ENCODE assay signal across 27 mouse cellular contexts in genomic region chr16:56690715-56691114, GRCm38 (mm10). TPM values are rescaled to one million over a fixed set of nuclear protein-coding genes. Genes with fewer than 3 reads are reported as not detected.
A peak's percentile ranks its signal among the peaks of the same experiment; 100 is the strongest.
DNase-seq lines count a peak whose midpoint lies in the region; ATAC-seq and TF ChIP-seq lines count a peak whose summit lies in the region.
"Had no signal": no experiment of that assay in that cellular context is flagged by ENCODE, and none has a peak within 500 bp of the region (broad histone marks: within the 10 kb centered on the region; RNA-seq: fewer than 3 reads in every experiment).

No protein-coding gene starts in this region.

- DNase-seq in adrenal gland, postnatal 14 days, result peak; percentile 15
- DNase-seq in adrenal gland, adult 18-20 months (ENCODE audit: low spot score in 2 of 2), result no peak
- peak; percentile 7 to 12 for DNase-seq in cerebellum, adult 18-20 months
- DNase-seq in cerebellum, postnatal 4 days (ENCODE audit: low spot score in 2 of 2), result no peak
- peak; percentile 34 for DNase-seq in brain, embryonic 14.5 days (ENCODE audit: low read depth)
- DNase-seq in testis, postnatal 14 days (ENCODE audit: low spot score), result no peak
- DNase-seq: adrenal gland, adult 8-10 months; B cell, adult 2 months; gastrocnemius, postnatal 25 days; heart, adult 18-20 months; heart, postnatal 36 days; kidney, adult 18-20 months; kidney, adult 9 months had no signal

- H3K9me3 ChIP-seq in forebrain, embryonic 15.5 days, result no peaks in the 10 kb centered on the region
- H3K9me3 ChIP-seq in forebrain, embryonic 13.5 days (replicated peaks), result no peaks in the 10 kb centered on the region
- H3K9me3 ChIP-seq: forebrain, embryonic 10.5 days; G1E; heart, embryonic 12.5 days; heart, embryonic 15.5 days; hindbrain, embryonic 10.5 days had no signal

- TF ChIP-seq POLR2A in brain, embryonic 14.5 days (IDR thresholded peaks at IDR 0.05; ENCODE audit: borderline replicate concordance, extremely low read depth, insufficient read depth, insufficient read length, poor library complexity, severe bottlenecking), result no peak

- H3K4me1 ChIP-seq in forebrain, embryonic 15.5 days, result no peaks in the 10 kb centered on the region
- H3K4me1 ChIP-seq in forebrain, embryonic 13.5 days, result no peaks in the 10 kb centered on the region
- H3K4me1 ChIP-seq: forebrain, embryonic 10.5 days; heart, embryonic 12.5 days; heart, embryonic 15.5 days; hindbrain, embryonic 10.5 days had no signal

- ATAC-seq in forebrain, embryonic 15.5 days (replicated peaks), result peak; percentile 29; the same call in 1 of the 2 replicates
- ATAC-seq in forebrain, embryonic 13.5 days, result no peak
- ATAC-seq: forebrain, embryonic 14.5 days; hindbrain, postnatal 0 days; inflammation-experienced regulatory T-cells, adult 6 months; intestine, embryonic 16.5 days; Patski had no signal

- no peaks in the 10 kb centered on the region for H3K27me3 ChIP-seq in forebrain, embryonic 15.5 days
- H3K27me3 ChIP-seq in forebrain, embryonic 13.5 days, result no peaks in the 10 kb centered on the region
- H3K27me3 ChIP-seq: CH12.LX; heart, embryonic 12.5 days; heart, embryonic 15.5 days; Patski had no signal

- H3K4me2 ChIP-seq in forebrain, embryonic 15.5 days (replicated peaks), result no peak overlapping the region
- no peak overlapping the region for H3K4me2 ChIP-seq in forebrain, embryonic 13.5 days
- H3K4me2 ChIP-seq: heart, embryonic 12.5 days; heart, embryonic 15.5 days; hindbrain, embryonic 14.5 days had no signal

- no peak for TF ChIP-seq CTCF in brain, embryonic 14.5 days (IDR thresholded peaks at IDR 0.05; ENCODE audit: borderline replicate concordance, extremely low read depth, insufficient read depth, insufficient read length)

- 84% methylated on average over 7 of the region's 7 CpGs for WGBS in forebrain, embryonic 15.5 days
- WGBS in forebrain, embryonic 13.5 days, result 85% methylated on average over 7 of the region's 7 CpGs

- no peak overlapping the region for H3K27ac ChIP-seq in forebrain, embryonic 15.5 days (replicated peaks)
- H3K27ac ChIP-seq in forebrain, embryonic 13.5 days, result no peak overlapping the region
- H3K27ac ChIP-seq: forebrain, embryonic 10.5 days; heart, embryonic 15.5 days; hindbrain, embryonic 10.5 days; hindbrain, embryonic 14.5 days; hindbrain, postnatal 0 days had no signal

- H3K9ac ChIP-seq in forebrain, embryonic 15.5 days (replicated peaks), result no peak overlapping the region
- H3K9ac ChIP-seq in forebrain, embryonic 13.5 days, result no peak overlapping the region
- H3K9ac ChIP-seq: heart, embryonic 12.5 days; heart, embryonic 15.5 days; hindbrain, embryonic 14.5 days had no signal

- H3K36me3 ChIP-seq in forebrain, embryonic 15.5 days, result peaks cover 50% of the 10 kb centered on the region
- H3K36me3 ChIP-seq in forebrain, embryonic 13.5 days (ENCODE audit: poor library complexity, severe bottlenecking), result peaks cover 50% of the 10 kb centered on the region

- no peak overlapping the region for H3K4me3 ChIP-seq in forebrain, embryonic 15.5 days
- no peak overlapping the region for H3K4me3 ChIP-seq in forebrain, embryonic 13.5 days
- H3K4me3 ChIP-seq: forebrain, embryonic 10.5 days; heart, embryonic 12.5 days; heart, embryonic 15.5 days; hindbrain, embryonic 10.5 days had no signal

RNA-seq across cellular contexts. Expression of gene Tfg, which starts 26.5 kb away (rescaled TPM):
- total RNA-seq in adrenal gland, postnatal 14 days (2021), result 67.6 and 73.2 TPM in 2 replicates
- 10 to 100 TPM; 57.8 to 59.5 TPM for total RNA-seq in adrenal gland, adult 18-20 months (2021)
- 134 and 136 TPM in 2 replicates for polyA plus RNA-seq in forebrain, embryonic 15.5 days (2015; fragmentation: Nextera tagmentation; extraction: Ambion mirVana)
- 145 and 151 TPM in 2 replicates for polyA plus RNA-seq in forebrain, embryonic 13.5 days (2015; fragmentation: Nextera tagmentation; extraction: Ambion mirVana)
- polyA plus RNA-seq in brain, embryonic 14.5 days (2012; rRNA removed), result 122 and 130 TPM in 2 replicates

Comparison
In these comparisons a context has a peak if more than half of its experiments do, and no peak if none do; other contexts are left out.
1. DNase-seq: peak in adrenal gland, postnatal 14 days (single experiment), cerebellum, adult 18-20 months (2 of 2) and brain, embryonic 14.5 days (single experiment); none in adrenal gland, adult 18-20 months (0 of 2), cerebellum, postnatal 4 days (0 of 2) and testis, postnatal 14 days (single experiment).